Mouse (Mus musculus) ovary, adult 18-20 months (tissue): ENCODE data around the gene Fmnl2.
A peak's percentile ranks its signal among the peaks of the same experiment; 100 is the strongest.

Experiments
- DNase-seq: peaks from one replicate; pipeline ENCODE4 v3.0.0; 2022; ENCODE audit warnings: low spot score, mixed read lengths

Fmnl2 gene

GRCm38 (mm10) chr2:52864635-52865034 is 7.0 kb downstream of the Fmnl2 start:
- DNase-seq: no peak

GRCm38 (mm10) chr2:52866151-52866550 is 8.5 kb downstream of the Fmnl2 start:
- no peak for DNase-seq

GRCm38 (mm10) chr2:52867781-52868180 is 10.1 kb downstream of the Fmnl2 start:
- DNase-seq: no peak

GRCm38 (mm10) chr2:52868181-52868580 is 10.5 kb downstream of the Fmnl2 start:
- no peak for DNase-seq

GRCm38 (mm10) chr2:52872636-52873035 is 15.0 kb downstream of the Fmnl2 start:
- DNase-seq: no peak

- DNase-seq: no peak
These were observed 15.8 kb downstream of the Fmnl2 start for GRCm38 (mm10) chr2:52873276-52874063.

- DNase-seq: no peak
These were observed 17.1 kb downstream of the Fmnl2 start for GRCm38 (mm10) chr2:52874721-52875120.

- no peak for DNase-seq
These were observed 18.1 kb downstream of the Fmnl2 start for GRCm38 (mm10) chr2:52875801-52876200.

GRCm38 (mm10) chr2:52883401-52883800 is 25.7 kb downstream of the Fmnl2 start:
- no peak for DNase-seq

GRCm38 (mm10) chr2:52884082-52884481 is 26.4 kb downstream of the Fmnl2 start:
- no peak for DNase-seq

GRCm38 (mm10) chr2:52885071-52885470 is 27.4 kb downstream of the Fmnl2 start:
- no peak for DNase-seq

- DNase-seq: no peak
These were observed 29.6 kb downstream of the Fmnl2 start for GRCm38 (mm10) chr2:52887281-52887680.

GRCm38 (mm10) chr2:52891115-52891514 is 33.5 kb downstream of the Fmnl2 start:
- no peak for DNase-seq

- DNase-seq: no peak
These were observed 34.1 kb downstream of the Fmnl2 start for GRCm38 (mm10) chr2:52891744-52892143.

GRCm38 (mm10) chr2:52894983-52895621 is 37.4 kb downstream of the Fmnl2 start:
- peak; percentile 53 for DNase-seq

GRCm38 (mm10) chr2:52896995-52897394 is 39.3 kb downstream of the Fmnl2 start:
- no peak for DNase-seq

- DNase-seq: no peak
These were observed 43.1 kb downstream of the Fmnl2 start for GRCm38 (mm10) chr2:52900780-52901179.

- no peak for DNase-seq
These were observed 43.8 kb downstream of the Fmnl2 start for GRCm38 (mm10) chr2:52901300-52902013.

- DNase-seq: no peak
These were observed 44.8 kb downstream of the Fmnl2 start for GRCm38 (mm10) chr2:52902456-52902855.

GRCm38 (mm10) chr2:52903228-52903963 is 45.7 kb downstream of the Fmnl2 start:
- no peak for DNase-seq

GRCm38 (mm10) chr2:52904526-52904925 is 46.9 kb downstream of the Fmnl2 start:
- DNase-seq: no peak

- DNase-seq: no peak
These were observed 55.7 kb downstream of the Fmnl2 start for GRCm38 (mm10) chr2:52913311-52913710.
